Mouse (Mus musculus): ENCODE results near the gene Cdpf1. TPM values are rescaled to one million over a fixed set of nuclear protein-coding genes. Genes with fewer than 3 reads are reported as not detected.

Gene Cdpf1
- 10 to 100 TPM; 17.5 to 20.6 TPM for total RNA-seq (2021)

- peak; percentile 99 for DNase-seq
Observed at GRCm38 (mm10) chr15:85811535-85812277, at the start of gene Cdpf1. Gene Cdpf1 (minus strand): TSS chr15:85811697.

DNA sequence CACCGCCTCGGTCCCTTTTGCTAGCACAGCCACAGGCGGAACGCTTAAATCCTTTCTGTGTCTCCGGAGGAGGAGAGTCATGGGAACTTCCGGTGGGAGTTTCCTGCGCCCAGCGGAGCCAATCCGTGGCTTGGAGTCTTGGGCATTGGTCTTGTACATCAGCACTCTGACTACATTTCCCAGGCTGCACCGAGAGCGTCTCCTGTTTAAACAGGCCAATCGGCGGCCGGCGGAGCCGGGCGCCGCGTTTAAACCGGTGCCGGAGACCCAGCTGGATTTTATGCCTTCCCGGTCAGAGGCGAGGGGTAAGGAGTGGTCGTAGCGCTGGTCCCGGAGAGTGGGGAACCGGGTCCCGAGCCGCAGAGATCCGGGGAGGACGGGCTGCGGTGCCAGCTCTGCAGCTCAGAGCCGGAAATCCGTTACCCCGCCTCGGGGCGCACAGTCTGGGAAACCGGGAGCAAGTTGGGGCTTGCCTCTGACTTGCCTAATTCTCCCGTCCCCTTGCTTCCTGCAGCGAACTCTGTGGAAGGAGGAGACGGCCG, 48.1 kb upstream of the Cdpf1 start, which contains the start of gene Gtse1:
Gene Gtse1, plus strand, starts transcription at position 256 of the 542 bp plus-strand sequence.
- DNase-seq = peak; percentile 91 to 94

- no peak for DNase-seq
Observed at GRCm38 (mm10) chr15:85858980-85859489, 47.5 kb upstream of the Cdpf1 start.

DNA sequence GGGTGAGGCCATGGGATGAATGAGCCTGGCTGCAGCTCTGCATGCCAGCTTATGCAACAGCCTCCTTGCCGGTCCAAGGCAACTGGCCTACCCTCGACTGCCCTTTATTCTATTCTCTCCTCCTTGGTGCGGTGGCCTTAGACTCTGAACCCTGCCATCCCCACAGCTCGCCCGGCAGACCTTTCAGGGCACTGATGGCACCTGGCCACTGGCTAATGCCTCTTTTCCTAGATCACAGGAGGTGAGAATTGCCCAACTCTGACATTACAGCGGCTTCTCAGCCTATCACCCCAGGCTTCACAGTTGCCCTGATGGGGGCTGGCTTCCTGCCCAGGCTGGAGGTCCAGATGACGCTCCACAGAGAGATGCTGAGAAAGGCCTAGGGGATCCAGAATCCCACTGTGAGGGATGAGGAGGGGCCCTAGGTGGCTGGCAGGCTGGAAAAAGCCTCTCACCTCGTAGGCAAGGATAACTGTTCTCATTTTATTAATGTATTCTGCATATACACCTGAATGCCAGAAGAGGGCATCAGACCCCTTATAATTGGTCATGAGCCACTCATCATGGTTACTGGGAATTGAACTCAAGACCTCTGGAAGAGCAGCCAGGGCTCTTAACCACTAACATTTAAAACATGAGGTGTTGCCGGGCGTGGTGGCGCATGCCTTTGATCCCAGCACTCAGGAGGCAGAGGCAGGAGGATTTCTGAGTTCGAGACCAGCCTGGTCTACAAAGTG, 40.3 kb upstream of the Cdpf1 start:
- DNase-seq = no peak

- DNase-seq = no peak
Observed at GRCm38 (mm10) chr15:85845071-85845470, 33.6 kb upstream of the Cdpf1 start.

DNA sequence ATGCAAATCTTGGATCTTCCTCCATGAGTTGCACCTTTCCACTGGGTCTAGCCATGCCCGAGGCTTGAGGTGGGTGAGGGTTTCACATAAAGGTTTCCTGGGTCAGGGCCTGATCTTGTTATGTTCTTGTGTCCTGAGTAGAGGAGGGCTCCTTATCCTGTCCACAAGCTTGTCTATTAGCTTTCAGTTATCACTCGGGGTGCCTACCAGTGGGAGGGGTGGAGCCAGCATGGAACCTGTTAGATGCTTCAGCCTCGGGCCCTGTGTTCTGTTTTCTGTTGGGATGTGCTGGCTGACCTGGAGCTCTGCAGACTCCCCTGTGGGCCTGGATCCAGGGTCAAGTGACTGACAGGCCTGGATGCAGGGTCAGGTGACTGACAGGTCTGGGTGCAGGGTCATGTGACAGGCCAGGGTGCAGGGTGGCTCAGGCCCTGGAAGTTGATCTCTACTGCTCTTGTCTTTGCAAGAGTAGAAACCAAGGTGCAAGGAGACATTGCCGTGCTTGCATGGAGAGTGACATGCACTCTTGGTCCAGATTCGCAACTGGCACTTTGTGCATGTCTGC, 30.4 kb upstream of the Cdpf1 start:
- DNase-seq = no peak

DNA sequence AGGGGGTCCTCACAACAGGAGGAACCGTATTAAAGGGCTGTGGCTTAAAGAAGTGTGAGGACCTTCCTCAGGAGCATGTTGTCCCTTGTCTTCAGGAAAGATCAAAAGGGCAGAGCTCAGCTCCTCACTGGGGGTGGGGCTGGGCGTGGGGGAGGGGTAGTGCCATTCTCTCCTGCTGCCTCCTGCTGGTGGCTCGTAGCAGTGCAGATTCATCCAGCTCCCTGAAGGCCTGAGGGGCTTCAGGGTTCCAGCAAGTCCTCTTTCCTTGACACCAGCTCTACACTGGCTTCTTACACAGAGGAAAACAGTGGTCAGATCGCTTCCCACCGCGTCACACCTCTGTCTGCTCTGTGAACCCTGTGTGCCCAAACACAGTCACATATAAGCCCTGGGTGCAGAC, 29.5 kb upstream of the Cdpf1 start:
- DNase-seq = no peak

GRCm38 (mm10) chr15:85836887-85837286, 25.4 kb upstream of the Cdpf1 start:
- DNase-seq = no peak

GRCm38 (mm10) chr15:85835335-85835734, 23.8 kb upstream of the Cdpf1 start:
- DNase-seq = no peak

DNA sequence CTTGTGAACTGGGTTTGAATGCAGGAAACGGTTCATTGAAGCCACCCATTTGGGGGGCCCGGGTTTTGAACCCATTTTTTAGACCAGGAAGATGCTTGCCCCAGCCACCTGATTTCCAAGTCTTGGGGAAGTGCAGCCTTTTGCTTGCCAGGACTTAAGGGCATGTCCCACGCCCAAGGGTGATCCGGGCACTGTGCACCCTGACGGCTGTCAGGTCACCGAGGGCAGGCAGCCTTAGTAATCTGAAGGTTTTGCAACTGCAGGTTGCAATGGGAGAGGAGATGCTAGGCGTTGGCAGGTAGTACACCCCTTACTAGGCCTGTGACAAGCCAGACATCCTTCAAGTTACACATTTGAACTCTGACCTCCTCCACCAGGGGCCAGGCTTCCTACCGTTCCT, 21.1 kb upstream of the Cdpf1 start:
- DNase-seq = no peak

DNA sequence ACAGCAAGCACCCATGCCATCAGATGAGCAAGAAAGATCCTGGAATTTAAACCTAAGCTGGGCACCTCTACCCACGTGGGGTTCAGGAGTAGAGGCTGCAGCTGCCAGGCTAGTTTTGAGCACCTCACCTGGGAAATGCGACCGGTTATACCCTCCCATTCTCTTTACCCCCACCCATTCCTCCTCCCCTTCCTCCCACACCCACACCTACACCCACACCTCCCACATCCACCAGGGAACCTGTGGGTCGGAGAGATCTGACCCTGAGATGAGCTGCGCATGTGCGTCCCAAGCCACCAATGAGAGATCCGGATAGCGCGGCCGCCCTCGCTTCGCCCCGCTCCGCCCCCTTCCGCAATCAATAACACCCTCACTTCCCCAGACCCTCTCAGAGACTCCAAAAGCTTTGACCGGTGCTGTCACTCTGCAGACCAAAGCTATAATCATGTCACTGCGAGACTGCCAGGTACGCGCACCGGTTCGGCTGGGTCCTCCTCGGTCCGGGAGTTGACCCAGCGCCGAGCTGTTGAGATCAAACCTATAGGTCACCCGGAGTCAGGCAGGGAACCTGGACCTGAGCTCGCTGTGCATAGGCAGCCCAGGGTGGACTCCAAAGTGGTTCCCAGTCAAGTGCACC, 20.6 kb upstream of the Cdpf1 start, which contains the start of gene Ttc38:
Gene Ttc38, plus strand, starts transcription at position 353 of the 637 bp plus-strand sequence.
- peak; percentile 83 to 84 for DNase-seq

DNA sequence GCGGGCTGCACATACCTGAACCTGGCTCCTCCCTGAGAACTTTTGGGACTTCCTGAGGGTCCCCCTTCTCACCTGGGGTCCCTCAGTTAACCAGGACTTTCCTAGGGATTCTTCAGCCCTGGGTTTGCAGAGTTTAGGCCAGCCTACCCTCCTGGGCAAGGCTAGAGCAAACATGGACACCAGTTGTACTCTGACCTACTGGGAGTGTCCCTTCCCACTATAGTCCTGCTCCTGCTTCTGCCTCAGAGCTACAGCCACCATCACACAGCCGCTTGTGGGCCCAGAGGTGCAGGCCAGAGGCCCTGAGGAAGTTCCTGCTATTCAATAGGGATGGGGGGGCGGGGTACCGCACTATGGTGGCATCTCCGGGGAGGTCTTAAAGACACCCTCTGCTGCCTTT, 18.0 kb upstream of the Cdpf1 start:
- no peak for DNase-seq

GRCm38 (mm10) chr15:85828071-85828470, 16.6 kb upstream of the Cdpf1 start:
- DNase-seq = no peak

- no peak for DNase-seq
Observed at GRCm38 (mm10) chr15:85826676-85827075, 15.2 kb upstream of the Cdpf1 start.

GRCm38 (mm10) chr15:85822011-85822359, 10.5 kb upstream of the Cdpf1 start:
- DNase-seq = no peak

DNA sequence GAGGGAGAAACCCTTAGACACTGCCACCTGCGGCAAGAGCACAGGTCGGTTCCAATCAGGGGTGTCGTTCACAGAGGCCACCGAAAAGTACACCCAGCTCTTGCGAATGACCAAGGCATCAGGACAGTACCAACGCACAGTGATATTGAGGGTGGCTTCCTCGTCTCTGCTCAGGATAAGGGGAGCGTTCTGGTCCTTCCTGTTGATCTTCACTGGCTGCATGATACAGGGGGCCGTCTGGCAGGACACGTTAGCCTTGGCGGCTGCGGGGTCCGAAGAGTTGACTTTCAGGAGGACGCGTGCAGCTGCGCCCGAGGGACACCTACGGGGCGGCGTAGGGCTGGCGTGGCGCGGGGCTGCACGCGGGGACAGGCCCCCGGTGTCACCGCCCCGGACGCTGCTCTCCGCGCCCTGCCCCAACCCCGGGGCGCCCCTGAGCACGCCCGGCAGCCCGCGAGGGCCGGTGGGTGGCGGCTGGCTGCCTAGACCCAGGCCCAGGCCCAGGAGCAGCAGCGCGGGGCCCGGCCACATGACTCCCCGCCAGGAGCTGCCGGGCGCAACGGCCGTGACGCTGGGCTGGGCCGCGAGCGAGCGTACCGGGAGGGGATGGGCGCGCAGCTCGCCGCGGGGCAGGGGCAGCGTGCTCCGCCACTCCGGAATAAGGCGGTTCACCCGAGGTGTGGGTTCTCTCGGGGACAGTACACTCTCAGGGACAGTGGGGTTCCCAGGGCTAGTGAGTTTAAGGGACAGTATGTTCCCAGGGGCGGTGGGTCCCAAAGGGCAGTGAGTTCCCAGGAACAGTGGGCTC, 9.9 kb upstream of the Cdpf1 start, which contains the start of gene Pkdrej:
Gene Pkdrej, minus strand, starts transcription at position 532 of the 808 bp plus-strand sequence.
- peak in 1 of 2 experiments; percentile 13 for DNase-seq

DNA sequence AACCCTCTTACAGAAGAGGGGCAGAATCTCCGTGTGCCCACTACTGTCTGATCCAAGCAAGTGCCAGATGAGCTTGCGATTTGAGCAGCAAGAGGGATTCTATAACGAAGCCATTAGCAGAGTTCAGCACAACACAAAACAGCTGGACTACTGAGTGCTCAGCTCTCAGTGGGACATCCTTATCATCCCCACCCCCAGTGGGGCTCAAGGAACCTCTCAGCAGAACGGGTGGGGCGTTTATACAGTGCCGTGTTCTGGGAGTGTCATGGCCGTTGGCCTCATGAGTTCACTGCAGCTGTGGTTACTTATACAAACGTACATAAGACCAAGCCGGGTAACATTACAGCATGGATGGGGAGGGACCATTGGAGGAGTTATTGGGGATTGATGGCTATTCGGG, 1.9 kb upstream of the Cdpf1 start:
- no peak for DNase-seq

GRCm38 (mm10) chr15:85810806-85811521, 533 bp downstream of the Cdpf1 start:
- DNase-seq = peak; percentile 86 to 87

GRCm38 (mm10) chr15:85810462-85810805, 1.1 kb downstream of the Cdpf1 start:
- DNase-seq = no peak

- no peak for DNase-seq
Observed at GRCm38 (mm10) chr15:85809091-85809490, 2.4 kb downstream of the Cdpf1 start.

GRCm38 (mm10) chr15:85808434-85808833, 3.1 kb downstream of the Cdpf1 start:
- DNase-seq = no peak
